10 mouse cellular contexts compared by ENCODE assay signal in genomic region chr16:38399076-38399475, GRCm38 (mm10). TPM values are rescaled to one million over a fixed set of nuclear protein-coding genes. Genes with fewer than 3 reads are reported as not detected.
A peak's percentile ranks its signal among the peaks of the same experiment; 100 is the strongest.
DNase-seq lines count a peak whose midpoint lies in the region; ATAC-seq and TF ChIP-seq lines count a peak whose summit lies in the region.
"Had no signal": no experiment of that assay in that cellular context is flagged by ENCODE, and none has a peak within 500 bp of the region (broad histone marks: within the 10 kb centered on the region; RNA-seq: fewer than 3 reads in every experiment).

No protein-coding gene starts in this region.

- no peaks in the 10 kb centered on the region for H3K36me3 ChIP-seq in heart, embryonic 14.5 days (ENCODE audit: control insufficient read depth, insufficient read depth, low read length)
- H3K36me3 ChIP-seq in ES-E14 (ENCODE audit: control insufficient read depth, insufficient read depth, low read length, poor library complexity, severe bottlenecking): no peaks in the 10 kb centered on the region
- H3K36me3 ChIP-seq in hindbrain, embryonic 14.5 days (replicated peaks; ENCODE audit: control insufficient read depth, insufficient read depth): no peaks in the 10 kb centered on the region
- no peaks in the 10 kb centered on the region for H3K36me3 ChIP-seq in midbrain, embryonic 11.5 days (ENCODE audit: control insufficient read depth, insufficient read depth, low read length)

- H3K4me3 ChIP-seq in heart, embryonic 14.5 days (ENCODE audit: control insufficient read depth in 1 of 2, insufficient read depth in 1 of 2, low read depth in 1 of 2, low read length in 2 of 2): no peak overlapping the region; a peak in 1 of 4 replicates
- H3K4me3 ChIP-seq in ES-E14 (ENCODE audit: insufficient read depth in 1 of 2, low read depth in 1 of 2, low read length in 2 of 2, poor library complexity in 1 of 2, severe bottlenecking in 1 of 2): peak overlapping the region in 1 of 2 experiments; percentile 1; a peak in 2 of 4 replicates
- no peak overlapping the region for H3K4me3 ChIP-seq in hindbrain, embryonic 14.5 days (replicated peaks; ENCODE audit: low read length)
- H3K4me3 ChIP-seq in midbrain, embryonic 11.5 days (ENCODE audit: low read depth, low read length): no peak overlapping the region

- peak overlapping the region in 1 of 2 experiments; percentile 28; a peak in 1 of 4 replicates for H3K27ac ChIP-seq in heart, embryonic 14.5 days (replicated peaks in 1 of 2; ENCODE audit: control insufficient read depth in 1 of 2, insufficient read depth in 1 of 2, low read depth in 2 of 2, low read length in 2 of 2)
- H3K27ac ChIP-seq in ES-E14 (ENCODE audit: insufficient read depth, low read depth, low read length, poor library complexity, severe bottlenecking): no peak overlapping the region; the same call in 1 of the 2 replicates
- peak overlapping the region; percentile 74 for H3K27ac ChIP-seq in hindbrain, embryonic 14.5 days
- H3K27ac ChIP-seq in midbrain, embryonic 11.5 days (ENCODE audit: low read depth, low read length): peak overlapping the region; percentile 22; the same call in 1 of the 2 replicates

- no peaks in the 10 kb centered on the region for H3K27me3 ChIP-seq in heart, embryonic 14.5 days (ENCODE audit: control insufficient read depth, insufficient read depth, low read length)
- no peaks in the 10 kb centered on the region for H3K27me3 ChIP-seq in hindbrain, embryonic 14.5 days (ENCODE audit: control insufficient read depth, insufficient read depth, low read length)
- no peaks in the 10 kb centered on the region for H3K27me3 ChIP-seq in midbrain, embryonic 11.5 days (ENCODE audit: control insufficient read depth, insufficient read depth, low read length)

- DNase-seq in heart, postnatal 10 days: no peak
- no peak for DNase-seq in ES-E14 (ENCODE audit: low read depth, low spot score)
- DNase-seq in hindbrain, embryonic 14.5 days (ENCODE audit: low spot score): no peak
- peak; percentile 81 for DNase-seq in midbrain, embryonic 11.5 days (ENCODE audit: low spot score, missing footprints)
- DNase-seq in adrenal gland, postnatal 25 days: no peak
- no peak for DNase-seq in adrenal gland, adult (ENCODE audit: inconsistent age in 2 of 2, low spot score in 1 of 2)
- DNase-seq in urinary bladder, postnatal 14 days (ENCODE audit: low spot score): no peak
- DNase-seq: thymus, postnatal 36 days had no signal

- in situ Hi-C loops in ES-E14 (cut with MboI; ENCODE audit: low sequenced_read_pairs in 2 of 2, unreplicated experiment in 2 of 2): no loop called here

- peak overlapping the region; percentile 73; the same call in 1 of the 2 replicates for H3K4me2 ChIP-seq in heart, embryonic 14.5 days (ENCODE audit: low read length)
- peak overlapping the region; percentile 52 for H3K4me2 ChIP-seq in hindbrain, embryonic 14.5 days (replicated peaks)
- peak overlapping the region; percentile 53 for H3K4me2 ChIP-seq in midbrain, embryonic 11.5 days

- H3K9me3 ChIP-seq in heart, embryonic 14.5 days (ENCODE audit: control insufficient read depth, low read length): no peaks in the 10 kb centered on the region
- no peaks in the 10 kb centered on the region for H3K9me3 ChIP-seq in ES-E14 (ENCODE audit: control insufficient read depth, insufficient read depth, low read depth, low read length)
- no peaks in the 10 kb centered on the region for H3K9me3 ChIP-seq in hindbrain, embryonic 14.5 days (ENCODE audit: control insufficient read depth, low read length)
- no peaks in the 10 kb centered on the region for H3K9me3 ChIP-seq in midbrain, embryonic 11.5 days (ENCODE audit: control insufficient read depth, low read length)

- peaks cover 17 to 25% of the 10 kb centered on the region in 2 experiments for H3K4me1 ChIP-seq in heart, embryonic 14.5 days (ENCODE audit: control insufficient read depth in 2 of 2, insufficient read depth in 2 of 2, low read length in 2 of 2)
- peaks cover 0 to 19% of the 10 kb centered on the region in 2 experiments; a peak in 2 of 4 replicates for H3K4me1 ChIP-seq in ES-E14 (ENCODE audit: control insufficient read depth in 2 of 2, insufficient read depth in 2 of 2, low read length in 2 of 2, poor library complexity in 1 of 2)
- peaks cover 11% of the 10 kb centered on the region for H3K4me1 ChIP-seq in hindbrain, embryonic 14.5 days (replicated peaks; ENCODE audit: control insufficient read depth, insufficient read depth, low read length)
- H3K4me1 ChIP-seq in midbrain, embryonic 11.5 days (ENCODE audit: control insufficient read depth, insufficient read depth, low read length): peaks cover 7% of the 10 kb centered on the region; the same call in 1 of the 2 replicates

- no peak for ATAC-seq in heart, embryonic 14.5 days (ENCODE audit: insufficient number of reproducible peaks, insufficient read depth, low FRiP score, low read depth)
- ATAC-seq in hindbrain, embryonic 14.5 days (ENCODE audit: low FRiP score): 0 out of 2 replicates have a peak, but pooled peaks have one; percentile 10
- no peak for ATAC-seq in midbrain, embryonic 11.5 days (ENCODE audit: low FRiP score)

- intact Hi-C loops in heart, postnatal 10 days (cut with DNase I): loop anchor here (5.0 kb wide), 1 partner anchor 53 kb away; the partner anchor contains the start of gene Adprh

- H3K9ac ChIP-seq in heart, embryonic 14.5 days (ENCODE audit: low read length): peak overlapping the region; percentile 68; the same call in 1 of the 2 replicates
- H3K9ac ChIP-seq in ES-E14 (ENCODE audit: insufficient read depth, low read depth, low read length, poor library complexity, severe bottlenecking): no peak overlapping the region
- peak overlapping the region; percentile 58 for H3K9ac ChIP-seq in hindbrain, embryonic 14.5 days
- H3K9ac ChIP-seq in midbrain, embryonic 11.5 days (ENCODE audit: low read length): no peak overlapping the region; the same call in 1 of the 2 replicates

- 61% methylated on average over 3 of the region's 3 CpGs for whole genome bisulfite sequencing in heart, embryonic 14.5 days
- WGBS in hindbrain, embryonic 14.5 days: 73% methylated on average over 3 of the region's 3 CpGs
- WGBS in midbrain, embryonic 11.5 days: 69% methylated on average over 3 of the region's 3 CpGs

TF ChIP-seq in ES-E14, 5 proteins besides CTCF, POLR2A, EP300 and RAD21:
- TF ChIP-seq ZC3H11A (IDR thresholded peaks at IDR 0.05; ENCODE audit: borderline replicate concordance, low read depth, low read length): no peak
- 0 out of 2 replicates have a peak, but pooled peaks have one; percentile 35 for TF ChIP-seq ZNF384 (IDR thresholded peaks at IDR 0.05; ENCODE audit: low read depth, low read length)
- TF ChIP-seq CHD2 (IDR thresholded peaks at IDR 0.05; ENCODE audit: low read depth, low read length): no peak
- TF ChIP-seq MAFK (IDR thresholded peaks at IDR 0.05; ENCODE audit: insufficient read depth, low read depth, low read length): no peak
- TF ChIP-seq HCFC1 (IDR thresholded peaks at IDR 0.05; ENCODE audit: borderline replicate concordance, insufficient read depth, low read length): no peak
TF ChIP-seq in ES-E14: peak in this region for 1.

RNA-seq across cellular contexts. Expression of gene Pla1a, which starts 33.9 kb away (rescaled TPM):
- polyA plus RNA-seq in heart, embryonic 14.5 days (2014; fragmentation: Nextera tagmentation; extraction: Ambion mirVana): 1.3 and 1.8 TPM in 2 replicates
- 10 to 100 TPM in 1 of 2 experiments, 1 to 10 TPM in 1; 9.8 to 12.1 TPM for total RNA-seq in heart, postnatal 10 days (2021)
- 4.9 and 6.0 TPM in 2 replicates for total RNA-seq in ES-E14 (2012; rRNA removed)
- 0.32 and 0.38 TPM in 2 replicates for polyA plus RNA-seq in hindbrain, embryonic 14.5 days (2014; fragmentation: Nextera tagmentation; extraction: Ambion mirVana)
- polyA plus RNA-seq in midbrain, embryonic 11.5 days (2014; fragmentation: Nextera tagmentation; extraction: Ambion mirVana): 0.23 and 0.59 TPM in 2 replicates
- total RNA-seq in adrenal gland, postnatal 25 days (2021): 30.8 and 37.4 TPM in 2 replicates

RNA-seq across cellular contexts. Expression of gene Popdc2, which starts 37.1 kb away (rescaled TPM):
- 364 and 390 TPM in 2 replicates for polyA plus RNA-seq in heart, embryonic 14.5 days (2014; fragmentation: Nextera tagmentation; extraction: Ambion mirVana)
- total RNA-seq in heart, postnatal 10 days (2021): 100 to 1,000 TPM; 675 to 721 TPM
- 0.49 and 0.58 TPM in 2 replicates for total RNA-seq in ES-E14 (2012; rRNA removed)
- 0.24 and 0.26 TPM in 2 replicates for polyA plus RNA-seq in hindbrain, embryonic 14.5 days (2014; fragmentation: Nextera tagmentation; extraction: Ambion mirVana)
- 0.59 and 2.1 TPM in 2 replicates for polyA plus RNA-seq in midbrain, embryonic 11.5 days (2014; fragmentation: Nextera tagmentation; extraction: Ambion mirVana)
- 1.5 TPM in 2 replicates for total RNA-seq in adrenal gland, postnatal 25 days (2021)

RNA-seq across cellular contexts. Expression of gene Gm21987, which starts 52.2 kb away (rescaled TPM):
- 4.4 and 4.9 TPM in 2 replicates for polyA plus RNA-seq in heart, embryonic 14.5 days (2014; fragmentation: Nextera tagmentation; extraction: Ambion mirVana)
- total RNA-seq in heart, postnatal 10 days (2021): not detected
- not detected in 2 replicates for total RNA-seq in ES-E14 (2012; rRNA removed)
- polyA plus RNA-seq in hindbrain, embryonic 14.5 days (2014; fragmentation: Nextera tagmentation; extraction: Ambion mirVana): not detected in 2 replicates
- not detected in 2 replicates for polyA plus RNA-seq in midbrain, embryonic 11.5 days (2014; fragmentation: Nextera tagmentation; extraction: Ambion mirVana)
- not detected in 2 replicates for total RNA-seq in adrenal gland, postnatal 25 days (2021)
- total RNA-seq: gastrocnemius, postnatal 4 days had no signal

RNA-seq across cellular contexts. Expression of gene Cox17, which starts 52.3 kb away (rescaled TPM):
- polyA plus RNA-seq in heart, embryonic 14.5 days (2014; fragmentation: Nextera tagmentation; extraction: Ambion mirVana): 337 TPM in 2 replicates
- total RNA-seq in heart, postnatal 10 days (2021): 100 to 1,000 TPM; 250 to 263 TPM
- 185 and 249 TPM in 2 replicates for total RNA-seq in ES-E14 (2012; rRNA removed)
- polyA plus RNA-seq in hindbrain, embryonic 14.5 days (2014; fragmentation: Nextera tagmentation; extraction: Ambion mirVana): 74.3 and 97.1 TPM in 2 replicates
- polyA plus RNA-seq in midbrain, embryonic 11.5 days (2014; fragmentation: Nextera tagmentation; extraction: Ambion mirVana): 122 and 124 TPM in 2 replicates
- total RNA-seq in adrenal gland, postnatal 25 days (2021): 271 and 273 TPM in 2 replicates

RNA-seq across cellular contexts. Expression of gene Adprh, which starts 53.4 kb away (rescaled TPM):
- polyA plus RNA-seq in heart, embryonic 14.5 days (2014; fragmentation: Nextera tagmentation; extraction: Ambion mirVana): 78.7 and 90.5 TPM in 2 replicates
- total RNA-seq in heart, postnatal 10 days (2021): 10 to 100 TPM; 32.2 to 33.6 TPM
- 70.2 and 121 TPM in 2 replicates for total RNA-seq in ES-E14 (2012; rRNA removed)
- 136 and 146 TPM in 2 replicates for polyA plus RNA-seq in hindbrain, embryonic 14.5 days (2014; fragmentation: Nextera tagmentation; extraction: Ambion mirVana)
- 122 and 134 TPM in 2 replicates for polyA plus RNA-seq in midbrain, embryonic 11.5 days (2014; fragmentation: Nextera tagmentation; extraction: Ambion mirVana)
- total RNA-seq in adrenal gland, postnatal 25 days (2021): 44.3 and 52.0 TPM in 2 replicates

Comparison
In these comparisons a context has a peak if more than half of its experiments do, and no peak if none do; other contexts are left out.
1. H3K9ac ChIP-seq: peak in heart, embryonic 14.5 days (single experiment) and hindbrain, embryonic 14.5 days (single experiment); none in ES-E14 (single experiment) and midbrain, embryonic 11.5 days (single experiment).
2. RNA of gene Popdc2, which starts 37.1 kb away (total RNA-seq): 675 to 721 TPM in heart, postnatal 10 days; 1.5 TPM in adrenal gland, postnatal 25 days and 0.49 to 0.58 TPM in ES-E14; every median in the first group is over 100 times any median in the second.
3. Peak in every context shown above with its lines, with median percentiles within 50 percentile points of each other: H3K4me2 ChIP-seq.